Mouse (Mus musculus): ENCODE results near the gene Sh3bp5.
"Not testable (repeated sequence)": the region's sequence is repeated elsewhere in the genome, so short reads cannot be mapped to it uniquely, and the experiment has no call there.

DNA sequence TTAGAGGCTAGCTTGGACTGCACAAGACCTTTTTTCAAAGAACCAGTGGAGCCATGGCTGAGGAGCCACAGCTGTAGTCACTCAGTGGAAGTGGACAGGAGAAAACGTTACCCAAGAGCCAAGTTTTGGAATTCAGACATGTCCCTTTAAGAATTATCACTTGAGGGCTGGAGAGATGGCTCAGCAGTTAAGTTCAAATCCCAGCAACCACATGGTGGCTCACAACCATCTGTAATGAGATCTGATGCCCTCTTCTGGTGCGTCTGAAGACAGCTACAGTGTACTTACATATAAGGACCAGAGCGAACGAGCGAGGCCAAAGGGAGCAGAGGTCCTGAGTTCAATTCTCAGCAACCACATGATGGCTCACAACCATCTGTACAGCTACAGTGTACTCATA is 26.3 kb upstream of the Sh3bp5 start:
- not testable (repeated sequence) for TF ChIP-seq CTCF (IDR thresholded peaks at IDR 0.05; ENCODE audit: borderline replicate concordance, insufficient read depth, low read depth, low read length); POLR2A (IDR thresholded peaks at IDR 0.05; ENCODE audit: borderline replicate concordance, insufficient read depth, low read length)

All from cerebellum, adult 2 months (tissue).